Mouse (Mus musculus) granulocyte monocyte progenitor cell, adult 5-6 weeks (primary cell): ENCODE data around the gene Dusp8. TPM values are rescaled to one million over a fixed set of nuclear protein-coding genes. Genes with fewer than 3 reads are reported as not detected.
A peak's percentile ranks its signal among the peaks of the same experiment; 100 is the strongest.

Experiments
- ATAC-seq: replicated peaks from 2 replicates; pipeline ENCODE4 v1.8.0; 2016; ENCODE audit warnings: mild to moderate bottlenecking, moderate TSS enrichment, inconsistent platforms; ENCODE audit not compliant: poor library complexity, severe bottlenecking
- total RNA-seq, 2 experiments: library from RNA; stranded (forward) in 1 of 2; stranded (reverse) in 1 of 2; fragments of 200-712, 200-1000 nt in 1 of 2; fragments of >200 nt in 1 of 2; fragmentation: Nextera tagmentation in 1 of 2; gene quantifications; 2 replicates each; pipeline ENCODE4 v1.2.3; 2014 to 2017

The Dusp8 gene
- total RNA-seq, 2 experiments from 2014 or later: not detected

DNA sequence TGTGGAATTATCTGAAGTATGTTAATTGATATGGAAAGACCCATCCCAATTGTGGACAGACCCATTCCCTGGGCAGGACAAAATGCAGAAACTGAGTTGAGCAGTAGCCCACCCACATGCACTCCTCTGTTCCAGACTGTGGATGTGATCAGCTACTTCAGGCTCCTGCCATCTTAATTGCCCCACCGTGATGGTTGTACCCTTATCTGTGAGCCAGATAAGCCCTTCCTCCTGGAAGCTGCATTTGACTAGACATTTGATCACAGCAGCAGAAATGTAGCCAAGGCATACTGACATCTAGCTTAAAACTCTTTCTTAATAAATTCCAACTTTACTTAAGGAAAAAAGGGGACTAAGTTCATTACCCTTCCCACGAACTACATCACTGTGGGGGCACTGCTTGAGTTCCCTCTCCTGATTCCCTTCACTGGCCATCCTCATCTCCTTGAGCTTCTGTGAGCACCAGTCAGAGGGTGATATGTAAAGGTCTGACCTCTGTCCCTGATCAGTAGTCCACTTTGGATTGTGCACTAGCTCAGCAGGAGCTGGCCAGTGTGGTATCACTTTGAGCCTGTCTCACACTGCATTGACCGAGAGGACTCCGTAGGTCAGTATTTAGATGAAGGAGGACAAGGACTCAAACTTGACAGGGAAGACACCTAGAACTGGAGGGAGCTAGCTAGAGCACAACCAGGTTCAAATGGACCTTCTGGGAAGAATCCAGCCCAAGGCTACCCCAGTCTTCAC, 9.3 kb downstream of the Dusp8 start:
- ATAC-seq: no peak

DNA sequence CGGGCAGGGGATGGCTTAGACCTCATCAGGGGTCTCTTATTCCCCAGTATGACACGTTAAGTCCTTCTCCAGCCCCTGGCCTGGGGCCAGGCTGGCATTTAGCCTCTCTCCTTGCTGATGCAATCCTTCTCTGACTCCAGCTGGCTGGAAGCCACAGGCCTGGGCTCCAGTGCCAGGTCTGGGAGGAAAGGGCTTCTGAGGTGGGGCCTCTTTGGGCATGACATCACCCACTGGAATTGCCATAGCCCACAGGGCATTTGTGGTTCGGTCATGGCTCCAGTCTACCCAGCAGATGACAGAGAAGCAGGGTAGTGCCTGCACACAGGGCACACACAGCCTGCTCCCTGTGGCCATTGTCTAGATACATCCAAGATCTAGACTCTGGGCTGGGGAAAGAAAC, 10.8 kb downstream of the Dusp8 start:
- no peak for ATAC-seq

DNA sequence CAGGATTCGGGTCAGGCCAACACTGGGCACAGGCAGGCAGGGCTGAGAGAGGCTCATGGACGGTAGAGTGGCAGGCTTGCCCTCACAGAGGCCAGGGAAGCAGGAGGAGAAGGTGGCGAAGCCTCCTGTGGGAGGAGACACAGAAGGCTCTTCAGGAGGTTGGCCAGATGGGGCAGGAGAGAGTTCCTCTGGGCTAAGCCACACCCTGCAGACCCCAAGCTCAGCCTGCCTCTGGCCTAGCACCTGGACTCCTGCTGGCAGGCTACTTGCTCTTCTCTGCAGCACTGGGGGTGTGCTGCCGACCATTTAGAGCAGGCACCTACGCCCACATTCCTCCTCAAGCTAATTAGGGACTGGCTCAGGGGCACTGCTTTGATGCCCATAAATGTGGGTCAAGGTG, 11.2 kb downstream of the Dusp8 start:
- peak; percentile 38; the same call in 1 of the 2 replicates for ATAC-seq

DNA sequence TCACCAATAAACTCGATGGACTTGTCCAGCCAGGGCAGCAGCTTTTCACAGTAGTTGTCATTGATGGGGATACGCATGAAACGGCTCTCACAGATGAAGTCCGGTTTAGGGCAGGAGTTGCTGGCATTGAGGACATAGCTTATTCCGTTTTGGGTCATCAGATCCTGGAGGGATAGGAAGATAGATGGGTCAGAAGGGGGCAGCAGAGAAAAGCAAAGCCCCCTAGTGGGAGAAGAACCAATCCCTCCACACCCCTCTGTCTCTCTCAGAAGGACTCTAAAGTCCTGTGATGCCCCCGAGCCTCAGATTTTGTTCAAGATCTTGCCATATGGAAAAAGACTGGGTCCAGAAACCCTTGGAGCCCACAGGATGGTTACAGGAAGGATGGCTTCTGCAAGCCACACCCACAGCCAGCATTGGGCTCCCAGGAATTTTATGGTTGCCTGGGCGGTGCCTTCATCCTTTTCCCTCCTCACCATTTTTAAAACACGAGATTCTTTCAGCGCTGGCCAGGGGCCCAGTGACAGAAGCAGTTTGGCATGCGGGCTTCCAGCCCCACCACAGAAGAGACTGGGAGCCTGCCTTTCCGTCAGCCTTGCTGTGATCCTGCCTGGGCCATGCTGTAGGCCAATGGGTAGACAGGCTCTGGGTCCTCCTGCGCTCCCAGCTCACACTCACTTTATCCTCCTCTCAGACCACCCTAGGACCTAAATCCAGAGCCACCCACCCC, 11.9 kb downstream of the Dusp8 start:
- no peak for ATAC-seq

DNA sequence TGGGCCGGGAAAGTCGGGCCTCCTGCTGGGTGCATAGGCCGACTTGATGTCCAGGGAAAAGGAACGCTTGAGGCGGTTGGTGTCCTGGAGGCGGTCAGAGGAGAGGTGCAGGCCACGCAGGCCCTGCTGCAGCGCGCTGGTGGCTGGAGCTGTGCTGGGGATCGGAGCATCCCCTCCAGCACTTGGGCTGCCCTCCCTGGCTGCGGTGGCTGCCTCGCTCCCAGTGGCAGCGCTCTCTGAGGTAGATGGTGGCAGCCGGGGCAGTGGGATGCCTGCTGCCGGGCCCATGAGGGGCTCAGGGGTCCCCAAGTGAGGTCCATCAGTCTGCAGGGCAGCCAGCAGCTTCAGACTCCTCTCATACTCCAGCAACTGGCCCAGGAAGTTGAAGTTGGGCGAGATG, 13.0 kb downstream of the Dusp8 start:
- ATAC-seq: no peak

DNA sequence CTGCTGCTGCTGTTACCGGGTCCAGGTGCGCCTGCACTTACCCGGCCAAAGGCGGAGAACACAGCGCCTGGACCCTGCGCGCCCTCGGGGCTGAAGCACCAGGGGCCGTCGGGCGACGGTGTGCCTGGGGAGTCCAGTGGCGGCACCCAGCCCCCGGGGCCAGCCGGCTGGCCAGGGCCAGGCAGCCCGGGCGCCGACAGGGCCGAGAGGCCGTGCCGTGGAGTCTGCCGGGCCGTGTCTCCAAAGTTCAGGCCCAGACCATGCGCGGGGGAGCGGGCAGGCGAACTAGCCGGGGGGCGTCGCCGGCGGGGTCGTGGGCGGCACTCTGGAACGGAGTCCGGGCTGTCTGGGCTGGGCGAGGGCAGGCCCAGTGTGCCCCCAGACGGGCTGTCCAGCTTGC, 13.5 kb downstream of the Dusp8 start:
- ATAC-seq: no peak

DNA sequence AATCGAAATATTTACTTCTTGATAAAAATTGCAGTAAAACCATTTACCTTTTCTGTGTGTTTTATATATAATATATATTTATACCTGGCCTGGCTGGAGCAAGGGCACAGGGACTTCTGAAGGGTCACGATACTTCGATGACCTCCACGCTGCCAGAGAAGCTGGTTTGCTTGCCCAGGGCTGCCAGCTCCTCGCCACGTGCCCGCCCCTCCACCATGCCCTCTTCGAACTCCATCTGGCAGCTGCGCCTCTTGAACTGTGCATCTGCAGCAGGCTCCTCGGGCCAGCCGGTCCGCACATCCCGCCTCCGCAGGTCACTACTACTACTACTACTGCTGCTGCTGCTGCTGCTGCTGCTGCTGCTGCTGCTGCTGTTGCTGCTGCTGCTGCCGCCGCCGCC, 13.9 kb downstream of the Dusp8 start:
- no peak for ATAC-seq

DNA sequence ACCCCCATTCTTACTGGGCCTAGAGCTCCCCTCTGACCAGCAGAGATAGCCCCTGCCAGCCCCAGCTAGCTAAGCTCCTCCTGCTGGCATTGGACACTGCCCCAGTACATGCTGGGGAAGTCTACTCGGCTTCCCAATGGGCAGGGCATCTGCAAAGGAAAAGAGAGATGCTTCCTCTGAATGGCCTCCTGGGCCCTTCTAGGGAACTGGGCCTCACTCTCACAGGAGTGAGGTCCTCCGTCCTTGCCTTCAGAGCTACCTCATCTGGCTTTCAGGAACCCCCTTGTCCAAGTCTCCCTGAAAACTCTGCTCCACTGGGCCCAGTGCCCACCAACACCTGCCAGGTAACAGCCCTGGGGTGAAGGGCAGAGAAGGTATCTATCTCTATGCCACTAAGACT, 14.8 kb downstream of the Dusp8 start:
- no peak for ATAC-seq

DNA sequence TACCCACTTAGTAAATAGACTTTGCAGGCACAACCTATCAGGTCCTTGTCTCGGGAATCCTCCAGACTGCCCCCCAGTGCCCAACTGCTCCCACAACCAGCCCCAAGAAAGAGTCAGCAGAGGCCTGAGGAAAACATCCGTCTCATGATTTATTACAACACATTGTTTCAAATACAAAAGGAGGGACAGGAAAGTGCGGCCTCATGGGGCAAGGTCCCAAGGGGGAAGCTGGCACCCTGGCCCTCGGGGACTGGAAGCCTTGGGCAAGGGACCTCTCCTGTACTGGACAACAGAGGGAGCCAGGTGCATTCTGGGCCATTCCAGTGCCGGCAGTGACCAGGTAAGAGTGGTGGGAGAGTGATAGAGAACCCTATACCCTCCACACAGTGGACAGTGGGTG, 16.3 kb downstream of the Dusp8 start:
- peak; percentile 53 for ATAC-seq

DNA sequence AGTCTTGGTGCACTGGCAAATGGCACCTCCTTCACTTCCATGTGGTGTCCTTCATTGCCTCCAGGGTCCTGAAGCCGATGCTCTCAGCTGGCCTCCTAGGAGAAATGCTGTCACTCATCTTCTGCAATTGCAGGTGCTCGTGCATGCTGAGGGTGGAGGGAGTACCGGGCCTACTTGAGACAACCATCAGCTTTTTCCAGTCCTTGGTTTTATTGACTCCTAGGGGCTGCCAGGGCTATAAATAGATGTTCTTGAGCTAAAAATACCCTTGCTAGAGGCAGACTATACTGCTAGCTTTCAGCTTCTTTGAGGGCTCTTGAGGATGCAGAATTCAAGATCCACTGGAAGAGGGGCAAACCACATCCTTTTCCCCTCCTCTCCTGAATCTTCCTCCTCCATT, 18.5 kb downstream of the Dusp8 start:
- no peak for ATAC-seq

DNA sequence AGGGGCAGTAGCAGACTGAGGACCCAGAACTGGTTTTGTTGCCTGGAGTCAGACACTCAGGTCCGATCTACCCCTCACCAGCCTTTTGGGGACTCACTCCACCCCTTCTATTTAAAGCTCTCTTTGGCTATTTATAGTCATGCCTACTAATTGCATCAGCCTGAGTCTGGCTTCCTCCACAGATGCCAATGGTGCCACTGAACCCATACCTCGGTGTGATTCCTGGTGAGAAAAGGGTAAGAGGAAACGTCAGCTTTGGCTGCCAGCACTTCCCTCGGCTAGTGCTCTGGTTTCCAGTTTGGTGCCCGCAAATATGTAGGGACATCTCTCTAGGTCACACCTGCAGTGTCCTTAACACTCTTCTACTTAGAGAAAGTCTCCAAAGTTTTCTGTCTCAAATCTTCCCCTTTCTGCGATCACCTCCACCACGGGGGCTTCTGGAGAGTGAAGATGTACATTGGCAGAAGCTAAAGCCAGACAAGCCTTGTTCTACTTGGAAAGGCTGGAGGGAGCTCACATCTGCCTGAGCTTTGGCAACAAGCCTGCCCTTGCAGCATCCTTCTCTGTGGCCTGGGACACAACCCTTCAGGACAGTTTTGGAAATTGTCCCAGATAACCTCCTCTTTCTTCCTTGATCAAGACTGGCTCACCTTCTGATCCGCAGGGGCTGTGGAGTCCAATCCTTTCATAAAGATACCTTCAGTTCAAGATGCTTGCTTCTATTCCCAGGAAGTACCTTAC, 21.3 kb downstream of the Dusp8 start:
- peak; percentile 50; the same call in 1 of the 2 replicates for ATAC-seq

DNA sequence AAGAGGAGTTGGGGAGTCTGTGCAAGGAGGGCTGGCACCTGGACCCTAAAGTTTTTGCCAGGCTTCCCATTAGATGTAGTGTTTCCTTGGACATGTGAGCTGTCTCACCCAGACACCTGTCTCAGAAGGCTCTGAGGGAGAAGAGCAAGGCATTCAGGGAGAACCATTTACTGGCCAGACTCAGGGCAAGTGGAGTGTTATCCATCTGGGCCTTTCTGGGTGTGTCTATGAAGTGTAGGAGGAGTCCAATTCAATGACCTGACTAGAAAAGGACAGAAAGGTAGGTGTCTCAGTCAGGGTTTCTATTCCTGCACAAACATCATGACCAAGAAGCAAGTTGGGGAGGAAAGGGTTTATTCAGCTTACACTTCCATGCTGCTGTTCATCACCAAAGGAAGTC, 23.9 kb downstream of the Dusp8 start:
- no peak for ATAC-seq

DNA sequence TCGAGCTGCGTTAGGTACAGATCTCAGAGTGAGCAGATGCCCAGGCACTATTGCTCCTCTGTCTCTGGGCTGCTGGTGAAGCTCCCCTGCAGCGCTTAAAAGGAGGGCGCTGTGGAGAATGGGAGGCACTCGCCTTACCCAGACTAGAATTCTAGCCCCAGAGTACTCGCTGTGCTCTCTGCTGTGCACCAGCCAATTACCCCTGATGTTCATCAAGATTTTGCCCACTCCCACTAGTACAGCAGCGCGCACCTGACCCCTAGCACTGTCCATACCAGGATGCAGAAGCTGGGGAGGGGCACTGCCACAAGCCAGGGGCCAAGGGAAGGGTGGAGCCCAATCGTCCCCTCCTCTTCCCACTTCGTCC, 24.4 kb downstream of the Dusp8 start:
- peak; percentile 19; the same call in 1 of the 2 replicates for ATAC-seq

DNA sequence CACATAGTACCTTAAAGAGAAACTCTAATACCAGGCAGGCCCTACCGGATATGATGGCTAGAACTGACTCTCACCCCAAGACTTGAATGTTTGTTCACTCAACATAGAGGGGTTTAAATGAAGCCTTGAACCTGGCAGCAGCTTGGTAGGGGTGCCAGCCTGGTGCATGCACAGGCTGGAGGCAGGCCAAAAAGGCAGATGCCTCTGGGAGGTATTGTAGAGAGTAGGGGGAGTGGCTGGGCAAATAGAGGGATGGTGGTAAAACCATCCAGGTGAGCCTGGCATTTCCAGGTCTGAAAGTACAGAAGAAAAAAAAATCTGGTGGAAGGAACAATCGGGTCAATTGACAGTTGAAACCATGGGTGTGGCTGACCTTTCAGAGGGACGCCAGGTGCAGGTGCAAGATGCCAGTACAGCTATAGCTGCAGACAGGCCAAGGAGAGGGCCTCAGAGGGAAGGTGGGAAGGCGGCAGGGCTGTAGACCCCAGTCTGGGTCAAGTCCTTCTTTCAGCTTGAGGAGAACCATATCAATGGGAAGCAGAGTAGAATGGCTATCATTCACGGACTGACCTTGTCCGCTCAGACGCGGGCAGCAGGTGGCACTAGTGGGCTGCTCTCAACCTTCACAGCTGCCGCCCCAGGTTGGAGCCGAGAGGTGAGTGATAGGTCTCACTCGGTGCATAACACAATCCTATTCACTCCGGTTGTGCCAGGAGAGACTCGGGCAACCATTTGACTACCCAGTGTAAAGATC, 25.0 kb downstream of the Dusp8 start:
- ATAC-seq: peak; percentile 77

DNA sequence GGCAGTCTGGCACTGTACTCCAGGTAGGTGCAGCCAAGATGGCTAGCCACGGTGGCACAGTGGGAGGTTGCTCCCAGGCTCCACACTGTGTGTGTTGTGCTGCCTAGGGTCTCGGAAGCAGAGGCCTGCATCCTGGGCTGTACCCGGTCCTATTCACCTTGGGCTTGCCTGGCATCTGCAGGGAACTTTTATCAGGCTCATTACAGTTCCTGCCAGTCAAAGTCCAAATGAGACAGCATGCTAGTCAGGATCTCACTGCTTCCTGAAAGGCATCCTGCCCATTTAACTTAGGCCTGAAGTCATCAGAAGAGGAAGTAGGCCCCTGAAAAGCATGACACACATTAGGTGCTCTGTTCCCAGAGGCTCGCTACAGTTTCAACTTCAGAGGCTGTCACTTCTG, 27.2 kb downstream of the Dusp8 start:
- ATAC-seq: peak; percentile 86

DNA sequence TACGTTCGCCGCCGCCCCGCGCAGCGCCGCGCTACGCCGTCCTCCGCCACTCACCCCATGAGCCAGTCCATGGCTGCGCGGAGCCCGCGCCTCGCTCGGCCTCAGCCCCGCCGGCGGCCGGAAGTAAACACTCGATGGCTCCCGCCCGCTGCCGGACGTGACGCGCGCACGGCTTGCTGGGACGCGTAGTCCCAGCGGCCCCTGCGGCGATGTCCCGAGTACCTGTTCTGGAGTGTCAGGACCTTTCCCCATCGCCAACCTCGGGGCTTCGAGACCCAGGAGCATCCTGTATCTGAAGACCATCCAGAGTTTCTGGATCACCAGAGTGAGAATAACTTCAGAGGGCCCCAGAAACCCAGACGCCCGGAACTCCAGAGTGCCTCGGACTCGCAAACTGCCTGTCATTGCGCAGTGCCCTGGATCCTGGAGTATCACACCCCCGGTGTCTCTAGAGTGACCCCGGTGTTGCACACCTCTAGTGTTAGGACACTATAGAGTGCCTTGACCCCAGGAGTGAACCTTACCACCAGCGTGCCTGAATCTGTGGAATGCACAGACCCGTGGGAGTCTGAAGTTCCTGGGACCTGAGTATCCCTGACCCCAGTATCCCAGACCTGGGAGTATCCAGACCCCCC, 34.6 kb downstream of the Dusp8 start, which contains the start of gene Mob2:
TSS of gene Mob2 (minus strand) at position 135 of the 635 bp plus-strand sequence.
- peak; percentile 78 for ATAC-seq

DNA sequence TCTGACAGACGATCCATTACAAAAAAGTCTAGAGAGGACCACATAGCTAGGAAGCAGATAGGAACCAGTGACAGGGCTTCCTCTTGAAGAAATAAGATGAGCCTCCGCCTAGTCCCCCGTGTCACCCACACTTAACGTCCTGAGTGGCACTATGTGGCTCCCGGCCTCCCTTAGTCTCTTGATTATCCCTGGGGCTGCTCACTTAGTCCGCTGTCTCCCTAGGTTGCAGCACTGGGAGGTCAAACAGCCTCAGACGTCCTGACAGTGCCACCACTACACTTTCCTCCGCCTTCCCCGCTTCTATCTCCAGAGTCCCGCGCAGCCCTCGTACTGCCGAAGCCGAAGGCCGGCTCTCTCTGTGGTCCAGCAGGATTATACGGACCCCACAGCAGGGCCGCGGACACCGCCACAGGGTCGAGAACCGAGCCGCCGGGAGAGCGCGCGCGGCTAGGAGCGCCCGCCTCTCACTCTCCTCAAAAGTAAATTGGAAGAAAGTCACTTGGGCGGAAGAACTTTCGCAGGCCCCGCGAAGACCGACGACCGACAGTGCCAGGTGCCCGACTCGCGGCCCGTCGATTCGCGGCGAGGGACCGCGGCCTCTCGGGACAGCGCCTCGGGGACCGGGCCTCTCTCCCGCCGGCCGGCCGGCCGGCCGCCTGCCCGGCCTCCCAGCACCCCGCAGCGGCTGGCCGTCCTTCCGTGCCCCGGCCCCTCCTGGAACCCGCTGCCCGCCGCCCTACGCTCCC, 35.3 kb downstream of the Dusp8 start:
- no peak for ATAC-seq

DNA sequence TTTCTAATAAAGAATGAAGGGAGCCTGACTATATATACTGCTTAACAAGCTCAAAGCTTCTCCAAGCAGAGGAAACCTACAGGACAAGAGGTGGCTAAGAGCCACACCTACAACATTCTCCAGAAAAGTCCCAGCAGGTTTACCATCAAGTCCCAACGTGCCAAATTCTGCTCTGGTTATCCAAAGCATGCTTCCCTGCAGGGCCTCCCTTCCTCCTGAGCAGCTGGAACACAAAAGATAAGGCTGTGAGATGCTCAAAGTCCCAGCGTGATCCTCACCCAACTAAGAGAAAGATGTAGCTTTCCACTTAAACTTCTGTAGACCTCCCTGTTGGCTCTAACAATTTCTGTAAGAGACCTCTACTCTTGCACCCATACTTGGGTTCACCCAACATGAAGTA, 36.6 kb downstream of the Dusp8 start:
- ATAC-seq: no peak

DNA sequence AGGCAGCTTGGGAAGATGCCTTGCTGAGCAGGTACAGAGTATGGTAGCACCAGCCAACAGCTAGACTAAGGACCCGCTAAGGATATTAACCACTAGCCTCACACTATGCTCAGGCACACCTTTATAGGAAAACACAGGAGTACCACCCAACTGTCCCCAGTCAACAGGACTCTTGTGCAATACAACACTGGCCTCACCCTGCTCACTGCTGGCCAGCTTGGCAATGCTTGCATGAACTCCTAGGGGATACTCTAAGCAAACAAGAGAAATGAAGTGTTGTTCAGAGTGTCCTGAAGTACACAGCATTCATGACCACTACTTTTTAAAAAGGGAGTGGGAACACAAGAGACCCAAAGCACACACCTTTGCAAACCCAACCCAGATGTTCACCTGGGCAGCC, 38.5 kb downstream of the Dusp8 start:
- ATAC-seq: peak; percentile 31
